Mouse (Mus musculus) retina, embryonic 14.5 days (tissue): ENCODE measurements around the gene Crlf1.

Experiments
- DNase-seq: peaks from one replicate; pipeline ENCODE4 v3.0.0-alpha.2; 2015; ENCODE audit warnings: low spot score

Crlf1 gene

GRCm38 (mm10) chr8:70492664-70493640 is at the start of gene Crlf1:
Gene Crlf1 (plus strand): TSS chr8:70493158.
- DNase-seq: no peak

- DNase-seq: no peak
These were observed 49.6 kb upstream of the Crlf1 start for GRCm38 (mm10) chr8:70443326-70443725.

GRCm38 (mm10) chr8:70445988-70446387 is 47.0 kb upstream of the Crlf1 start:
- DNase-seq: no peak

- no peak for DNase-seq
These were observed 45.1 kb upstream of the Crlf1 start for GRCm38 (mm10) chr8:70447639-70448420.

- DNase-seq: no peak
These were observed 40.6 kb upstream of the Crlf1 start for GRCm38 (mm10) chr8:70452196-70452966.

- no peak for DNase-seq
These were observed 39.1 kb upstream of the Crlf1 start for GRCm38 (mm10) chr8:70453852-70454251.

- DNase-seq: no peak
These were observed 36.0 kb upstream of the Crlf1 start for GRCm38 (mm10) chr8:70456996-70457395.

GRCm38 (mm10) chr8:70457882-70458281 is 35.1 kb upstream of the Crlf1 start:
- DNase-seq: no peak

- no peak for DNase-seq
These were observed 34.5 kb upstream of the Crlf1 start for GRCm38 (mm10) chr8:70458462-70458861.

GRCm38 (mm10) chr8:70459636-70460035 is 33.3 kb upstream of the Crlf1 start:
- DNase-seq: no peak

- DNase-seq: no peak
These were observed 32.8 kb upstream of the Crlf1 start for GRCm38 (mm10) chr8:70460199-70460598.

- no peak for DNase-seq
These were observed 32.4 kb upstream of the Crlf1 start for GRCm38 (mm10) chr8:70460606-70461005.

- DNase-seq: no peak
These were observed 31.0 kb upstream of the Crlf1 start for GRCm38 (mm10) chr8:70461765-70462515.

- DNase-seq: no peak
These were observed 30.5 kb upstream of the Crlf1 start for GRCm38 (mm10) chr8:70462516-70462813.

- no peak for DNase-seq
These were observed 29.7 kb upstream of the Crlf1 start for GRCm38 (mm10) chr8:70463306-70463705.

- no peak for DNase-seq
These were observed 28.8 kb upstream of the Crlf1 start for GRCm38 (mm10) chr8:70464162-70464561.

GRCm38 (mm10) chr8:70465701-70466100 is 27.3 kb upstream of the Crlf1 start:
- DNase-seq: no peak

- DNase-seq: no peak
These were observed 26.7 kb upstream of the Crlf1 start for GRCm38 (mm10) chr8:70466305-70466704.

GRCm38 (mm10) chr8:70466771-70467170 is 26.2 kb upstream of the Crlf1 start:
- DNase-seq: no peak

- DNase-seq: no peak
These were observed 25.7 kb upstream of the Crlf1 start for GRCm38 (mm10) chr8:70467229-70467725.

- DNase-seq: no peak
These were observed 25.1 kb upstream of the Crlf1 start for GRCm38 (mm10) chr8:70467907-70468306.
